Mouse (Mus musculus) brain, embryonic 14.5 days (tissue): ENCODE measurements at regions not wholly inside any gene's neighbourhood (a gene's known extent, or its start where the extent isn't known, plus 50 kb on each side); places are given as distances from the start of the nearest gene placed in this dataset.

ENCODE experiments used
- CTCF ChIP-seq: fragments of 200-500 bp; IDR thresholded peaks from 2 replicates; pipeline ENCODE4 v1.5.1; 2012; ENCODE audit warnings: inconsistent platforms, mild to moderate bottlenecking, moderate library complexity, borderline replicate concordance; ENCODE audit not compliant: insufficient read depth, insufficient read length; ENCODE audit errors: extremely low read depth
- POLR2A ChIP-seq: fragments of 200-500 bp; IDR thresholded peaks from 2 replicates; pipeline ENCODE4 v1.6.1; 2012; ENCODE audit warnings: mild to moderate bottlenecking, inconsistent platforms, borderline replicate concordance; ENCODE audit not compliant: poor library complexity, insufficient read depth, insufficient read length, severe bottlenecking; ENCODE audit errors: extremely low read depth

GRCm38 (mm10) chr16:57858151-57858764 lies 103.7 kb upstream of the Col8a1 start:
- TF ChIP-seq CTCF (no peak), POLR2A (no peak)
